Mouse (Mus musculus): ENCODE data around the gene H1fx.
"Not testable (repeated sequence)": the region's sequence is repeated elsewhere in the genome, so short reads cannot be mapped to it uniquely, and the experiment has no call there.

Gene H1fx

DNA sequence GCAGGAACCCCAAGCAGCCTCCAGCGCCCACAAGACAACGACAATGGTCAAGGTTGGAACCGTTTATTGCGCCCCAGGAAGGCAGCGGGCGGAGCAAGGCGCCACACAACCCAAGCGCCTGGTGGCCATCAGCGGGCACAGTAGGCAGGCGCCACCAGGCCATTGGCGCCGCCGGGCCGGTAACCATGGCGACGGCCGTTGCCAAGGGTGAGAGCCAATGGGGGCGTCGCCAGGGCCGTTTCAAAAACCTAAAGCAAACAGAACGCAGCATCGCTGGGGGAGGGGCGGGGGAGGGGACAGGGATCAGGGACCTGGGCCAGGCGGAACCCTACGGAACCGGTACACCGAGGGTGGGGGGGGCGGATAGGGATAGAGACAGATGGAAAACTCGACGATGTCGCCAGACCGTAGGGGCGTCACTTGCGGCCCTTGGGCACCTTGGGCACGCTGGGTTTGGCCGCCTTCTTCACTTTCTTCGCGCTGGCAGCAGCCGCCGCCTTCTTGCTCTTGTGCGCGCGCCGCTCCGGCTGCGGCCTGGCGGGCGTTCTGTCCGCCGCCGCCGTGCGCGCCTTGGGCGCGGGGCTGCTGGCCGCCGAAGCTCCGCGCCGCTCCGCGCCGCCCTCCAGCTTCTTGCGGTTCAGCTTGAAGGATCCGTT, 935 bp downstream of the H1fx start:
- DNase-seq: peak in 1 of 2 experiments; percentile 14

DNA sequence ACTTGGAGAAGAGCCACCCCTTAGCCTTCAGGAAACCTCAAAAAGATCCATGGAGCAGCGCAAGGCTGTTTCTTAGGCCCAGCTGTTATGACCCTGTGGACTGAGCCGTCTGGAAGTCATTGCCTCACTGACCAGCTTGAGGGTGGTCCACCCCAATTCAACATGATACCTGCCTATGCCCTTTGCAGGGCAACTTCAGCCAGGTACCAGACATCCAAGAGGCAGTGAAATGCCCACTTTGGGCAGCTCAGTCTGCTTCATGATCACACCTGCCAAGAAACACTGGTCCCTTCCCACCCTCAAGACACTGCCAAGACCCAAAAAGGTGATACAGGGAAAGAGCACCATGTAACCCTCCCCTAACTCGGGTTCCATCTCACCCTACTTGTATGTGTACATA, 1.7 kb downstream of the H1fx start:
- DNase-seq: no peak

DNA sequence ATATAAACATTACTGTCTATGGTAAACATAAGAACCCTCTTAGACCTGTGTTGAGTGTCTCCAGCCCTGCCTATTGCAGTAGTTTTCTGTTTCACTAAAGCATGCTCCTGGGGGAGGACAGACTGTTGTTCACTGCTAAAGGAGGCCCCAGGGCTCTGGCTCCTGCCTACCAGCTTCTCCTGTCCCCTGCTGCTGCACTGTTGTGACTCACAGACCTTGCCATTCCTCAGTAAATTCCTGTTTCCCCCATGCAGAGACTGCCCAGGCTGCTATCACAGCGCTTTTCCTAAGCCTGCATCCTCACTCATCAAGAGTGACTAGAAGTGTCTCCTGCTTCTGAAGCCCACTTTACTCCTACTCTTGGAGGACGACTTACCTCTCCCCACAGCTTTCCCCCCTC, 11.4 kb downstream of the H1fx start:
- DNase-seq: no peak

DNA sequence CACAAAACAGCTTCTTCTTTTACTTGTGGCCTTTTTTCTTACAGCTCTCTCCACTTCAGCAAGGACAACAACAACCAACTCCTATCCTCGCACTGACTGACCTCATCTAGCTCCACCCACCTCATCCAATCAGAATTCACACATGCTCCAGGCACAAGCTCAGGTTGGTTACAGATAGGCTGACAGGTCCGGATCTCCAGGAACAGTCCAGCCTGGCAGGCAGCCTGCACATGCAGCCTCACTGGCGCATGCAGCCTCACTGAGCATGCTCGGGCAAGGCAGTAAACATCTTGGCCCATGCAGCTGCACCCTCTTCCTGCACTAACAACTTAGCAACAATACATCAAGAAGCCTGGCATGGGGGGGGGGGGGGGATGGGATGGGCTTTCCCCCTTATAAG, 19.0 kb downstream of the H1fx start:
- DNase-seq: not testable (repeated sequence)

DNA sequence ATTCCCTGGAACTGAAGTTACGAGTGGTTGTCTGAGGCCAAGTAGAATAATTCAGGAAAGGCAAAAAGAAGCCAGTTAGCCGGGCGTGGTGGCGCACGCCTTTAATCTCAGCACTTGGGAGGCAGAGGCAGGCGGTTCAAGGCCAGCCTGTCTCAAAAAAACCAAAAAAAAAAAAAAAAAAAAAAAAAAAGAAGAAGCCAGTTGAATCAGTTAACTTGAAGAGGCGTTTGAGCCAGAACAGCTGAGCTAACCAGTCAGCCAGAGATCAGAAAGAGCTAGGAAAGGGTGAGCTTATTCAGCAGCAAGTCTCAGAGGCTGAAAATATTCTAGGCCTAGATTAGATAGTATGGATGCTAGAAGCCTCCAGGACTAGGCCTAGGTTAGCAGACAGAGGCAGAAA, 39.3 kb downstream of the H1fx start:
- no peak for DNase-seq

DNA sequence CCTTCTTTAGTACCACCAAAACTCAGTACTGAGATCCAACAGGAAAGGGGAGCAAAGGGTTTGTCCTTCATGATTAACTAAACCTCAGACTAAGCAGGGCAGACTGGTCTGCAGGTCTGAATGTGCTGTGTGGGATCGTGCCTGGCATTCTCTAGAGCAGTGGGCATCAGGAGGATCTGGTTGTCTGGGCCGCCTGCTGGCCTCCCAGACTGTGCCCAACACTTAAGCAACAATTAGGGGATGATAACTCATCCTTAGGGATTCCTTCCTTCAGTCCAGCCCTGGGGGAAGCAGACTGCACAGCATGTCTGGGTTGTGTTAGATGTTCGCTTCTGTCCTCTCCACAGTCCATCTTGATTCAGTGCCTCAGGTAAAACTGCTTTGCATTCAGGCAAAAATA, 42.5 kb downstream of the H1fx start:
- DNase-seq: no peak

DNA sequence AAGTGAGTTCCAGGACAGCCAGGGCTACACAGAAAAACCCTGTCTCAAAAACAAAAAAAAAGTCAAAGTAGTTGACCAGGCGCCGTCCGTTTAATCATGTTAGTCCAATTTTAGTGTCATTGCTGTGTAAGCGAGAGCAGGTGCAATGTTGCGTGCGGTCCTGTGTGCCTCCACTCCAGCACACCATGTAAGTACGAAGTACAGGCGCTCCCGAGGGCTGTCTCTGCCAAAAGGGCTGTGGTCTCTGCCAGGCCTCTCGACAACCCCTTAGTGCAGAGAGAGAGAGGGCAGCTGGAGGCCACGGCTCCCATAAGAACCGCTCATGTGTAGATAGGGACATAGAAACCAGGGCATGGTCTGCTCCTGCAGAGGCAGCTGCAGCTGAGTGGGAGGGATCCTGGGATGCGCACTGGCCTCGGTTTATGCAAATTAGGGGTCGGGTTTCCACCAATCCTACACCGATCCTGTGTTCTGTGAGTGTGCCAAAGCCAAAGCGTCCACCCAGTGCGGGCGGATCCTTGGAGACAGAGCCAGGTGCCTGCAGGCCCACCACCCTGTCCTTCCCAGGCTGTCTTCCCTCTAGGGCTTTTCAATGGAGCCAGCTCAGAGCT, 44.2 kb downstream of the H1fx start:
- DNase-seq: no peak

DNA sequence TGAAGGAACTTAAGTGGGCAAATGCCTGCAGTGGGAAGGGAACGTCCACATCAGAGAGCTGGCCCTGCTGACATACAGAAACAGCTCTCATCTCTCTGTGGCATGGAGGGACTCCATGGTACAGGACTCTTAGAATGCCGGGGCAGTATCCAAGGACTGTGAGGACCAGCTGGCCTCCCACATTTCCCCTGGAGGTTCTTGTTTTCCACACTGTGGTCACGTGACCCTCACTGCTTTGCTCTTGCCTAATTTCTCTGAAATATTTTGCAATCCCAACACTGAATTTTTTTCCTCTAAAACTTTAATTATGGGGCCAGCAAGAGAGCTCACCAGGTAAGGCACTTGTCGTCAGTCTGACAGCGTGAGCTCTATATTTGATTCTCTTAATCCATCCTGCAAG, 46.4 kb downstream of the H1fx start:
- no peak for DNase-seq
